Mouse (Mus musculus): ENCODE results near the gene Mrpl53. TPM values are rescaled to one million over a fixed set of nuclear protein-coding genes. Genes with fewer than 3 reads are reported as not detected.
"Not testable (repeated sequence)": the region's sequence is repeated elsewhere in the genome, so short reads cannot be mapped to it uniquely, and the experiment has no call there.

Gene Mrpl53
- polyA plus RNA-seq, 1 experiment from 2014 or later = 133 TPM

DNA sequence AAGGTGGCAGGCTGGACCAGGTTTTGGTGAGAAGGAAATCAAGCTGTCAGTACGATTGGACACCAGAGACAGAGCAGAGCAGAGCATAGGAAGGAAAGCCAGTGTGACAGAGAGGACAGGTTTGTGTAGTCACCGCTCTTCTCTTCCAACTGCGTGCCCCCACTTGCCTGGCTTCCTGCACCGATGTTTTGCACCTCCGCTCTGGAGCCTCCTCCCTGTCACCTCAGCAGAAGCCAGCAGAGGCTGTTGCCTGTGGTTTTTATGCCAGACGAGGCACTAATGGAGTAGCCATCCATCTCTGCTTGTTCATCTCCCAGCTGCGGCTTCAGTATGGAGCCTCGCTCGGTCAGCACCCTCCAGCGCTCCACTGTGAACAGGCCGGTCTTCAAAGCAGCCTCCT, 34.0 kb downstream of the Mrpl53 start:
- Histone ChIP-seq H3K4me2 (peak overlapping the region; percentile 70), H3K4me1 (replicated peaks) (peaks cover 42% of the 10 kb centered on the region), H3K9ac (peak overlapping the region; percentile 69; the same call in 1 of the 2 replicates), H3K27me3 (no peaks in the 10 kb centered on the region), H3K36me3 (peaks cover 8% of the 10 kb centered on the region; the same call in 1 of the 2 replicates), H3K9me3 (no peaks in the 10 kb centered on the region), H3K27ac (replicated peaks) (peak overlapping the region; percentile 55), H3K4me3 (no peak overlapping the region)
- 47% methylated on average over 11 of the region's 11 CpGs for WGBS
- peak; percentile 19; the same call in 1 of the 2 replicates for ATAC-seq (ENCODE audit: low read depth)

DNA sequence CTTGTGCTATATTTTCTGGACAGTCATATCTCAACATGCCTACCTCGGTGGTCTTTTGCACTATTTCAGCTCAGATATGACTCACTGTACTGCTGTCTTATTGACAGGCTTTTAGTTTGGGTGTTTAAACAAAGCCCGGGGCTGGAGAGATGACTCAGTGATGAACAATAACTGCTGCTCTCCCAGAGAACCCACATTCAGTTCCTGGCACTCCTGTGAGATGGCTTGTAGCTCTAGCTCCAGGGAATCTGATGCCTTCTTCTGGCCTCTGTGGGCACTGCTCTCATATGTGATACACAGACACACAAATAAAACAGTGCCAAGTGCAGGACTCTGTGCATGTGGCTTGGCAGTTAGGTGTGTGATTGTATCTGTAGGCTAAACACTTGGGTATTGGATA, 36.4 kb downstream of the Mrpl53 start:
- no peak overlapping the region for H3K27ac ChIP-seq (replicated peaks)
- ATAC-seq (ENCODE audit: low read depth) = no peak
- H3K4me1 ChIP-seq (replicated peaks) = peaks cover 19% of the 10 kb centered on the region

DNA sequence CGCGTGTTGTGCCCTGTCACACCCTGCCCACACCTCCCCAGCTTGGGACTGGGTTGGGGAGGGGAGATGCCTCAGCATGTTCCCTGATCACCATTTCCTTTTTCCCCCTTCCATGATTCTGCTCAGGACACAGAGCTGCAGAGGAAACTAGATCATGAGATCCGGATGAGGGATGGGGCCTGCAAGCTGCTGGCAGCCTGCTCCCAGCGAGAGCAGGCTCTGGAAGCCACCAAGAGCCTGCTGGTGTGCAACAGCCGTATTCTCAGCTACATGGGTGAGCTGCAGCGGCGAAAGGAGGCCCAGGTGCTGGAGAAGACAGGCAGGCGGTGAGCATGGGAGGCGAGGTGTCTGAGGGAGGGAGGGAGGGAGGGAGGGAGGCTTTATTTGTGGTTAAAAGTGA, 37.0 kb downstream of the Mrpl53 start:
- WGBS = 72% methylated on average over 9 of the region's 9 CpGs
- no peak overlapping the region for H3K27ac ChIP-seq (replicated peaks)
- peaks cover 19% of the 10 kb centered on the region for H3K4me1 ChIP-seq (replicated peaks)
- H3K9me3 ChIP-seq = no peaks in the 10 kb centered on the region
- no peak for ATAC-seq (ENCODE audit: low read depth)
- H3K9ac ChIP-seq = no peak overlapping the region
- H3K36me3 ChIP-seq = peaks cover 33% of the 10 kb centered on the region
- no peaks in the 10 kb centered on the region for H3K27me3 ChIP-seq
- H3K4me2 ChIP-seq = no peak overlapping the region
- H3K4me3 ChIP-seq = no peak overlapping the region

More for the DNA sequence above, 36.4 kb downstream of the Mrpl53 start:
- peaks cover 28% of the 10 kb centered on the region for H3K36me3 ChIP-seq
- 90% methylated on average over 2 of the region's 2 CpGs for WGBS
- no peak overlapping the region for H3K9ac ChIP-seq
- H3K27me3 ChIP-seq = no peaks in the 10 kb centered on the region
- no peak overlapping the region for H3K4me3 ChIP-seq
- no peaks in the 10 kb centered on the region for H3K9me3 ChIP-seq
- H3K4me2 ChIP-seq = no peak overlapping the region

DNA sequence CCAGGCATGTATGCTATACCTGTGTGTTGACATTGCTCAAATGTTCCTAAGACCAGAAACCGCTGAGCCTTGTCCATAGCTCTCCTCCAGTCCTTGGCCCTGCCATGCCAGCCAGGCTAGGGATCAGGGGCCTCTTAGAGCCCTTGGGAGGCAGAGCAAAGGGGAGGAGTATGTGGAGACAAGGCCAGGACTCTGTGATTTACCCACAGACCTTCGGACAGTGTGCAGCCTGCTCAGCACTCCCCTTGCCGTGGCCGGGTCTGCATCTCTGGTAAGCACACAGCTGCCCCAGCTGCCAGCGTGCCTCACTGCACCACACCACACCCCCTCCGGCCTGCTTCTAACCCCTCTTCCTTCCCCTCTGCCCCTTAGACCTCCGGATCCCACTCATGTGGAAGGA, 38.4 kb downstream of the Mrpl53 start:
- Histone ChIP-seq H3K9ac (no peak overlapping the region), H3K4me1 (replicated peaks) (peaks cover 20% of the 10 kb centered on the region), H3K36me3 (peaks cover 40% of the 10 kb centered on the region), H3K27ac (replicated peaks) (no peak overlapping the region), H3K4me3 (no peak overlapping the region), H3K27me3 (no peaks in the 10 kb centered on the region), H3K4me2 (no peak overlapping the region), H3K9me3 (no peaks in the 10 kb centered on the region)
- no peak for ATAC-seq (ENCODE audit: low read depth)
- 60% methylated on average over 7 of the region's 7 CpGs for WGBS

DNA sequence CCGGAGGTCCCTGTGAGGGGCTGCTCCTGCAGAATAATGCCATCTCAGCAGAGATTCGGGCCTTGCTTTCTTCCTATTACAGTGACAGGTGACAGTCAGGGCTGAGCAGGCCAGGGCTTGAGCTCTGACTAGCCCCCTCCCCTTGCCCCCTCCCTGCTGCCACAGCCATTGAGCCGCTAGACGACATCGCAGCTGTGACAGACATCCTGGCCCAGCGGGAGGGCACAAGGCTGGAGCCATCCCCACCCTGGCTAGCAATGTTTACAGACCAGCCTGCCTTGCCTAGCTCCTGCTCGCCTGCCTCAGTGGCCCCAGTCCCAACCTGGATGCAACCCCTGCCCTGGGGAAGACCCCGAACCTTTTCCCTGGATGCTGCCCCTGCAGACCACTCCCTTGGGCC, 42.9 kb downstream of the Mrpl53 start:
- no peaks in the 10 kb centered on the region for H3K9me3 ChIP-seq
- peaks cover 53% of the 10 kb centered on the region for H3K36me3 ChIP-seq
- no peak overlapping the region for H3K27ac ChIP-seq (replicated peaks)
- 34% methylated on average over 8 of the region's 8 CpGs for WGBS
- peak overlapping the region; percentile 41; the same call in 1 of the 2 replicates for H3K9ac ChIP-seq
- H3K4me3 ChIP-seq = no peak overlapping the region
- H3K27me3 ChIP-seq = no peaks in the 10 kb centered on the region
- peaks cover 32% of the 10 kb centered on the region for H3K4me1 ChIP-seq (replicated peaks)
- ATAC-seq (ENCODE audit: low read depth) = no peak
- H3K4me2 ChIP-seq = no peak overlapping the region

DNA sequence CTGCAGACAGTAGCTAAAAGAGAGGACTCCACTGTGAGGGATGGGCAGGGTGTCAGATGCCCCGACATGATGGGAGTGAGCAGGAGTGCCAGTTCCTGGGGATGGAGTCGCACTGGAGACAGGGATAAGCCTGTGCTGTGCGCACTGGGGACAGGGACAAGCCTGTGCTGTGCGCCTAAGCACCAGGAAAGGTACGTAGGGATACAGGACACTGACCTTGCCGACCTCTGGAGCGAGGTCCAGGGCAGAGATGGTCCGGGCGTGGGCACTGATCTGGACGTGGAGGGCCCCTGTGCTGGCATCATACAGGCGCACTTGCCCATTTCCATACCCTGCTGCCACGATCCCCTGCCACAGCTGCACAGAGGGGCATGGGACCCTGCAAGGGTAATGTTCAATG, 44.2 kb downstream of the Mrpl53 start:
- Histone ChIP-seq H3K9ac (no peak overlapping the region), H3K27ac (replicated peaks) (no peak overlapping the region), H3K27me3 (no peaks in the 10 kb centered on the region), H3K4me1 (replicated peaks) (peaks cover 34% of the 10 kb centered on the region), H3K36me3 (peaks cover 44% of the 10 kb centered on the region), H3K4me2 (no peak overlapping the region), H3K9me3 (no peaks in the 10 kb centered on the region), H3K4me3 (no peak overlapping the region)
- no peak for ATAC-seq (ENCODE audit: low read depth)
- 85% methylated on average over 12 of the region's 12 CpGs for WGBS

DNA sequence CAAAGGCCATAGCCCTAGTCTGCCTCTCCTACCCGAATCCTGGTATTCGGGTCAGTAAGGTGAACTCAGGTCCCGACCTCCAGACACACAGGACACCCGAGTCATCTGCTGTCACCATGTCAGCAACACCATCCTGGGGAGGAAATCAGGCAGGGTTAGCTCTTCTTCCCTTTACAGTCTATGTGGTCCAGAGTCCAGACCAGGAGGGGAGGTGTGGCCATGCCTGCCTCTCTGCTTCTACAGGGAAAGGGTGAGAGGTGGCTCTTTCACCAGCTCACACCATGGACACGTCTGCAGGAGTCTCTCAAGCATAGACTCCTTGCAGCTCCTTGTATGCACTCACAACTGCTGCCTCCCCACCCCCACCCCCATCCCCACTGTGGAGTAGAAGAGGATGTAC, 44.6 kb downstream of the Mrpl53 start:
- no peak for ATAC-seq (ENCODE audit: low read depth)
- H3K4me1 ChIP-seq (replicated peaks) = peaks cover 34% of the 10 kb centered on the region
- WGBS = 82% methylated on average over 5 of the region's 5 CpGs
- no peak overlapping the region for H3K4me2 ChIP-seq
- no peaks in the 10 kb centered on the region for H3K9me3 ChIP-seq
- H3K9ac ChIP-seq = no peak overlapping the region
- no peak overlapping the region for H3K27ac ChIP-seq (replicated peaks)
- no peaks in the 10 kb centered on the region for H3K27me3 ChIP-seq
- no peak overlapping the region for H3K4me3 ChIP-seq
- H3K36me3 ChIP-seq = peaks cover 41% of the 10 kb centered on the region

DNA sequence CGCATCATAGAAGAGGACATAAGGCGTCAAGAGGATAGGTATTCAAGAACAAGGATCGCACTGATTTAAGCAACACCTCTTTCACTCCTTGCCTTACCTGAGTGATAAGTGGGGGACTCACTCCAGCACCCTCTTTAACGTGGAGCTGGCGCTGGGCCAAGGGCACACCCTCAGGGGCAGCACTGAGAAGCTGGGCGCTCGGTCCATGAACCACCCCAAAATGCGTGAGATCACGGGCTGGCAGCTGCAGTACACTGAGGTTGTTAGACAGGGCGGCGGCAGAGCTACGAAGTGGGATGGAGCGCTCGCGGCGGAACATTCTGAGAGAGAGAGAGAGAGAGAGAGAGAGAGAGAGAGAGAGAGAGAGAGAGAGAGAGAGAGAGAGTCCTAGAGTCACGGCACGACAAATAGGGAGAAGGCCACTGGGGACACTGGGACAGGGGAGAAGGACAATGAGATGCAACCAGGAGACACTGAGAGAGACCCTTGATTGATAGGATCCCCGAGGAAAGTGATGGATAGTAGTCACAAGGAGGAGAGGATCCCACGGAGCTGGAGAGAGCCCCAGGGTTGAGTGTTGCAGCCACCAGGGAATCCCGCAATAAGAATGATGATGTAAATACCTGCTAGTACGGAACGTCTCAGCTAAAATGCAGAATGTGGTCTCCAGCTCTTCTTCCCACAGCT, 46.9 kb downstream of the Mrpl53 start:
- Histone ChIP-seq H3K36me3 (peaks cover 21% of the 10 kb centered on the region), H3K4me2 (peak overlapping the region; percentile 86), H3K4me1 (replicated peaks) (peaks cover 34% of the 10 kb centered on the region), H3K9ac (peak overlapping the region; percentile 76), H3K27me3 (peaks cover 9% of the 10 kb centered on the region), H3K9me3 (no peaks in the 10 kb centered on the region), H3K27ac (replicated peaks) (peak overlapping the region; percentile 52; the same call in 1 of the 2 replicates), H3K4me3 (peak overlapping the region; percentile 53)
- WGBS = 8% methylated on average over 23 of the region's 23 CpGs
- peak; percentile 58 for ATAC-seq (ENCODE audit: low read depth)

DNA sequence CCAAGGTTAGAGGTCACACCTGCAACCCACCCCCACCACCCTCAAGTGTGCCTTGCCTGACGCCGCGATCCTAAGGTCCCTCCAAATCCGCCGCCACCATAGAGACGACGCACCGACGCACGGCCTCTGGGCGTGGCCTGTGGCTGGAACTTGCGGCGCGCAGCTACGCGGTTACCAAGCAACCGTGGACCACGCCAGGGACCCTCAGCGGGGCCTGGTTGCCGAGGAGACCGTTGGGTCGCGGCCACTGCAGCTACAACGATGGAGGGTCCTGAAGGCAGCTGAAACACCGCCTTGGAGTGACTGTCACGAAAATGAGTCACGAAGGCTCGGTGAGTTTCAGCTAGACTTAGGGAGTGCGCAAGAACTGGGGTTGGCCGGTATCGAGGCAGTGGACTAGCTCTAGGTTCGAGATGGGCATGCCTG, 47.4 kb downstream of the Mrpl53 start, which contains the start of the genes Wdr54 and 1700003E16Rik:
Gene Wdr54, minus strand, starts transcription at position 139 of the 426 bp plus-strand sequence.
Gene 1700003E16Rik, plus strand, starts transcription at position 146 of the 426 bp plus-strand sequence.
- under 1% methylated on average over 32 of the region's 32 CpGs for WGBS
- peak; percentile 88 for ATAC-seq (ENCODE audit: low read depth)
- peak within 1 kb of the TSS; percentile 86 for H3K4me2 ChIP-seq

DNA sequence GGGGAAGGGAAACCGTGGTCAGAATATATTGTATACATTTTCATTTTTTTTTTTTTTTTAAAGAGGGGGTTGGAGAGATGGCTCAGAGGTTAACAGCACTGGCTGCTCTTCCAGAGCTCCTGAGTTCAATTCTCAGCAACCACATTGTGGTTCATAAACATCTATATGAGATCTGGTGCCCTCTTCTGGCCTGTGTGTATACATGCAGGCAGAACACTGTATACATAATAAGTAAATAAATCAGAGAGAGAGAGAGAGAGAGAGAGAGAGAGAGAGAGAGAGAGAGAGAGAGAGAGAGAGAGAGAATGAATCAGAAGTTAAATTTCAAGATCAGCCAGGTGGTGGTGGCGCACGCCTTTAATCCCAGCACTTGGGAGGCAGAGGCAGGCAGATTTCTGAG, 50.6 kb downstream of the Mrpl53 start:
- H3K9me3 ChIP-seq; ATAC-seq (ENCODE audit: low read depth); H3K4me3 ChIP-seq; H3K27ac ChIP-seq (replicated peaks); H3K9ac ChIP-seq; H3K36me3 ChIP-seq; H3K4me2 ChIP-seq: not testable (repeated sequence)
- Histone ChIP-seq H3K27me3 (peaks cover 38% of the 10 kb centered on the region), H3K4me1 (replicated peaks) (peaks cover 37% of the 10 kb centered on the region)
- 31% methylated on average over 3 of the region's 3 CpGs for WGBS

More for the DNA sequence above, 47.4 kb downstream of the Mrpl53 start, which contains the start of the genes Wdr54 and 1700003E16Rik:
- Histone ChIP-seq H3K36me3 (peaks cover 20% of the 10 kb centered on the region), H3K4me1 (replicated peaks) (peaks cover 32% of the 10 kb centered on the region), H3K27ac (replicated peaks) (peak within 1 kb of the TSS; percentile 52; the same call in 1 of the 2 replicates), H3K4me3 (peak within 1 kb of the TSS; percentile 53), H3K9ac (peak within 1 kb of the TSS; percentile 76), H3K9me3 (no peaks in the 10 kb centered on the region), H3K27me3 (peaks cover 15% of the 10 kb centered on the region)
